Mouse (Mus musculus): ENCODE measurements around the gene Gucy1b2. TPM values are rescaled to one million over a fixed set of nuclear protein-coding genes. Genes with fewer than 3 reads are reported as not detected.

The Gucy1b2 gene
- total and polyA plus RNA-seq, 3 experiments = not detected

GRCm38 (mm10) chr14:62374001-62374400, 82.1 kb downstream of the Gucy1b2 start:
- peaks cover 80% of the 10 kb centered on the region for H3K36me3 ChIP-seq (replicated peaks)
- no peak for ATAC-seq (ENCODE audit: extremely low read depth, insufficient number of reproducible peaks, low FRiP score, poor library complexity, severe bottlenecking)

GRCm38 (mm10) chr14:62370819-62371218, 85.3 kb downstream of the Gucy1b2 start:
- H3K4me3 ChIP-seq (ENCODE audit: low read depth, low read length) = no peak overlapping the region
- H3K4me1 ChIP-seq (ENCODE audit: insufficient read depth, low read depth, low read length) = no peaks in the 10 kb centered on the region
- no peaks in the 10 kb centered on the region for H3K9me3 ChIP-seq (replicated peaks)
- no peaks in the 10 kb centered on the region for H3K27me3 ChIP-seq (ENCODE audit: insufficient read depth, low read length)
- DNase-seq (ENCODE audit: low spot score) (no peak), ATAC-seq (ENCODE audit: extremely low read depth, insufficient number of reproducible peaks, low FRiP score, poor library complexity, severe bottlenecking) (no peak)
- H3K36me3 ChIP-seq (replicated peaks) = peaks cover 88% of the 10 kb centered on the region
- TF ChIP-seq TAL1 (conservative IDR thresholded peaks at IDR 0.05; ENCODE audit: low read depth, low read length) (no peak), GATA1 (IDR thresholded peaks at IDR 0.05; ENCODE audit: borderline replicate concordance, low read length) (no peak), GATA2 (IDR thresholded peaks at IDR 0.05; ENCODE audit: borderline replicate concordance, low read depth, low read length) (no peak), POLR2AphosphoS5 (IDR thresholded peaks at IDR 0.05; ENCODE audit: insufficient replicate concordance, low read depth, low read length) (no peak), CTCF (IDR thresholded peaks at IDR 0.05; ENCODE audit: low read depth, low read length) (no peak)

More at GRCm38 (mm10) chr14:62374001-62374400, 82.1 kb downstream of the Gucy1b2 start:
- Histone ChIP-seq H3K9me3 (replicated peaks) (no peaks in the 10 kb centered on the region), H3K4me3 (ENCODE audit: low read depth, low read length) (no peak overlapping the region), H3K27me3 (ENCODE audit: insufficient read depth, low read length) (no peaks in the 10 kb centered on the region), H3K4me1 (ENCODE audit: insufficient read depth, low read depth, low read length) (no peaks in the 10 kb centered on the region)
- TF ChIP-seq TAL1 (conservative IDR thresholded peaks at IDR 0.05; ENCODE audit: low read depth, low read length) (no peak), GATA2 (IDR thresholded peaks at IDR 0.05; ENCODE audit: borderline replicate concordance, low read depth, low read length) (no peak), POLR2AphosphoS5 (IDR thresholded peaks at IDR 0.05; ENCODE audit: insufficient replicate concordance, low read depth, low read length) (no peak), GATA1 (IDR thresholded peaks at IDR 0.05; ENCODE audit: borderline replicate concordance, low read length) (no peak), CTCF (IDR thresholded peaks at IDR 0.05; ENCODE audit: low read depth, low read length) (no peak)
- no peak for DNase-seq (ENCODE audit: low spot score)

DNA sequence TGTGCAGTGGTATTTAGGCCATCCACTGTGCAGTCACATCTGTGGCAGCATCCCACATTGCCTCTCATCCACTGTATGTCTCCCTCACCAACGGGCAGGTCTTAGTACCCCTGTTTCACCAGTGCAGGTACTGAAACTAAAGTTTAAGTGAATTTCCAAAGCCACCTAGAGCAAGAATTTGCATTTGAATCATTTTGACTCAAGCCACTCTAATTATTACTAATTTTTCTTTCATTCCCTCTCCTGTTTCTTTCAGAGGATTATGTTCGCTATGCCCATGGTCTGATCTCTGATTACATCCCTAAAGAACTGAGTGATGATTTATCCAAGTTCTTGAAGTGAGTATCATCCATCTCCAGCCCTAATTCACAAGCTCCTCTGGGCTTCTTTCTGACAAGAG, 92.3 kb downstream of the Gucy1b2 start:
- Histone ChIP-seq H3K4me3 (ENCODE audit: low read depth, low read length) (no peak overlapping the region), H3K9me3 (replicated peaks) (no peaks in the 10 kb centered on the region), H3K36me3 (replicated peaks) (peaks cover 95% of the 10 kb centered on the region), H3K4me1 (ENCODE audit: insufficient read depth, low read depth, low read length) (no peaks in the 10 kb centered on the region), H3K27me3 (ENCODE audit: insufficient read depth, low read length) (no peaks in the 10 kb centered on the region)
- TF ChIP-seq POLR2AphosphoS5 (IDR thresholded peaks at IDR 0.05; ENCODE audit: insufficient replicate concordance, low read depth, low read length) = no peak
- TF ChIP-seq TAL1 (conservative IDR thresholded peaks at IDR 0.05; ENCODE audit: low read depth, low read length) = no peak
- TF ChIP-seq CTCF (IDR thresholded peaks at IDR 0.05; ENCODE audit: low read depth, low read length) = no peak
- TF ChIP-seq GATA1 (IDR thresholded peaks at IDR 0.05; ENCODE audit: borderline replicate concordance, low read length) = no peak
- TF ChIP-seq GATA2 (IDR thresholded peaks at IDR 0.05; ENCODE audit: borderline replicate concordance, low read depth, low read length) = no peak
- ATAC-seq (ENCODE audit: extremely low read depth, insufficient number of reproducible peaks, low FRiP score, poor library complexity, severe bottlenecking) (no peak), DNase-seq (ENCODE audit: low spot score) (no peak)

GRCm38 (mm10) chr14:62361263-62361980, 94.7 kb downstream of the Gucy1b2 start:
- H3K27me3 ChIP-seq (ENCODE audit: insufficient read depth, low read length) = no peaks in the 10 kb centered on the region
- no peak for DNase-seq (ENCODE audit: low spot score)
- no peak overlapping the region for H3K4me3 ChIP-seq (ENCODE audit: low read depth, low read length)
- no peak for TF ChIP-seq TAL1 (conservative IDR thresholded peaks at IDR 0.05; ENCODE audit: low read depth, low read length)
- no peak for TF ChIP-seq GATA2 (IDR thresholded peaks at IDR 0.05; ENCODE audit: borderline replicate concordance, low read depth, low read length)
- no peak for TF ChIP-seq CTCF (IDR thresholded peaks at IDR 0.05; ENCODE audit: low read depth, low read length)
- no peak for TF ChIP-seq GATA1 (IDR thresholded peaks at IDR 0.05; ENCODE audit: borderline replicate concordance, low read length)
- TF ChIP-seq POLR2AphosphoS5 (IDR thresholded peaks at IDR 0.05; ENCODE audit: insufficient replicate concordance, low read depth, low read length) = no peak
- peaks cover 79% of the 10 kb centered on the region for H3K36me3 ChIP-seq (replicated peaks)
- H3K9me3 ChIP-seq (replicated peaks) = no peaks in the 10 kb centered on the region
- ATAC-seq (ENCODE audit: extremely low read depth, insufficient number of reproducible peaks, low FRiP score, poor library complexity, severe bottlenecking) = no peak
- H3K4me1 ChIP-seq (ENCODE audit: insufficient read depth, low read depth, low read length) = no peaks in the 10 kb centered on the region

GRCm38 (mm10) chr14:62355201-62355600, 100.9 kb downstream of the Gucy1b2 start:
- no peaks in the 10 kb centered on the region for H3K9me3 ChIP-seq (replicated peaks)
- peaks cover 70% of the 10 kb centered on the region for H3K36me3 ChIP-seq (replicated peaks)
- no peaks in the 10 kb centered on the region for H3K27me3 ChIP-seq (ENCODE audit: insufficient read depth, low read length)
- peaks cover 5% of the 10 kb centered on the region; the same call in 1 of the 2 replicates for H3K4me1 ChIP-seq (ENCODE audit: insufficient read depth, low read depth, low read length)
- DNase-seq (ENCODE audit: low spot score) (no peak), ATAC-seq (ENCODE audit: extremely low read depth, insufficient number of reproducible peaks, low FRiP score, poor library complexity, severe bottlenecking) (no peak)
- no peak overlapping the region for H3K4me3 ChIP-seq (ENCODE audit: low read depth, low read length)
- TF ChIP-seq TAL1 (conservative IDR thresholded peaks at IDR 0.05; ENCODE audit: low read depth, low read length) (no peak), CTCF (IDR thresholded peaks at IDR 0.05; ENCODE audit: low read depth, low read length) (no peak), GATA1 (IDR thresholded peaks at IDR 0.05; ENCODE audit: borderline replicate concordance, low read length) (no peak), POLR2AphosphoS5 (IDR thresholded peaks at IDR 0.05; ENCODE audit: insufficient replicate concordance, low read depth, low read length) (no peak), GATA2 (IDR thresholded peaks at IDR 0.05; ENCODE audit: borderline replicate concordance, low read depth, low read length) (no peak)

GRCm38 (mm10) chr14:62353793-62354192, 102.3 kb downstream of the Gucy1b2 start:
- Histone ChIP-seq H3K27me3 (ENCODE audit: insufficient read depth, low read length) (no peaks in the 10 kb centered on the region), H3K4me3 (ENCODE audit: low read depth, low read length) (no peak overlapping the region), H3K9me3 (replicated peaks) (no peaks in the 10 kb centered on the region), H3K4me1 (ENCODE audit: insufficient read depth, low read depth, low read length) (peaks cover 5% of the 10 kb centered on the region; the same call in 1 of the 2 replicates), H3K36me3 (replicated peaks) (peaks cover 70% of the 10 kb centered on the region)
- DNase-seq (ENCODE audit: low spot score) (no peak), ATAC-seq (ENCODE audit: extremely low read depth, insufficient number of reproducible peaks, low FRiP score, poor library complexity, severe bottlenecking) (no peak)
- TF ChIP-seq POLR2AphosphoS5 (IDR thresholded peaks at IDR 0.05; ENCODE audit: insufficient replicate concordance, low read depth, low read length) = no peak
- no peak for TF ChIP-seq GATA1 (IDR thresholded peaks at IDR 0.05; ENCODE audit: borderline replicate concordance, low read length)
- no peak for TF ChIP-seq GATA2 (IDR thresholded peaks at IDR 0.05; ENCODE audit: borderline replicate concordance, low read depth, low read length)
- TF ChIP-seq TAL1 (conservative IDR thresholded peaks at IDR 0.05; ENCODE audit: low read depth, low read length) = no peak
- TF ChIP-seq CTCF (IDR thresholded peaks at IDR 0.05; ENCODE audit: low read depth, low read length) = no peak
